Mouse (Mus musculus) megakaryocyte, embryonic 14.5 days (primary cell): ENCODE measurements around the gene Vcp. TPM values are rescaled to one million over a fixed set of nuclear protein-coding genes. Genes with fewer than 3 reads are reported as not detected.

Experiments
- H3K27me3 ChIP-seq: replicated peaks from 2 replicates; pipeline ENCODE3; 2012; ENCODE audit warnings: inconsistent platforms
- H3K36me3 ChIP-seq: replicated peaks from 2 replicates; pipeline ENCODE3; 2012; ENCODE audit warnings: low read length, inconsistent platforms, mixed read lengths
- H3K4me1 ChIP-seq: 2 replicates; pipeline ENCODE4 v1.6.1; 2012; ENCODE audit warnings: inconsistent platforms
- H3K4me3 ChIP-seq: replicated peaks from 2 replicates; pipeline ENCODE3; 2012; ENCODE audit warnings: moderate library complexity, mild to moderate bottlenecking, inconsistent platforms
- H3K9me3 ChIP-seq: 2 replicates; pipeline ENCODE4 v1.6.1; 2012; ENCODE audit warnings: inconsistent platforms
- FLI1 ChIP-seq: IDR thresholded peaks from 2 replicates; pipeline ENCODE4 v1.6.1; 2012; ENCODE audit warnings: low read length, inconsistent platforms, mixed read lengths
- GATA1 ChIP-seq: IDR thresholded peaks from 3 replicates; pipeline ENCODE4 v1.6.1; 2012; ENCODE audit warnings: mixed read lengths, low read length, inconsistent platforms, borderline replicate concordance
- polyA plus RNA-seq: library from polyadenylated mRNA; stranded (reverse); fragments of >175 nt; gene quantifications from 2 replicates; pipeline ENCODE4 v1.2.3, GENCODE M21; 2012; ENCODE audit warnings: low replicate concordance; ENCODE audit not compliant: insufficient read depth

Vcp gene
- polyA plus RNA-seq, 1 experiment = 56.2 TPM

DNA sequence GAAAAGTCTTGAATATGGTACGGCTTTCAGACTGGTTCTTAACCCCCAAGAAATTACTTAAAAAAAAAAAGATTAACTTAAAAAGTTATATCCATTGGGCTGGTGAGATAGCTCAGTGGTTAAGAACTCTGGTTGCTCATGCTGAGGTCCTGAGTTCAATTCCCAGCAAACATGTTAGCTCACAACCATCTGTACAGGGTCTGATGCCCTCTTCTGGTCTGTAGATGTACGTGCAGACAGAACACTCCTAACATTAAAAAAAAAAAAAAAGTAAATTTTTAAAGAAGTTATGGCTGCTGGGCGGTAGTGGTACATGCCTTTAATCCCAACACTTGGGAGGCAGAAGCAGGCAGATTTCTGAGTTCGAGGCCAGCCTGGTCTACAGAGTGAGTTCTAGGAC lies 22.2 kb downstream of the Vcp start:
- Histone ChIP-seq H3K4me1 (peaks cover 5% of the 10 kb centered on the region; the same call in 1 of the 2 replicates), H3K9me3 (no peaks in the 10 kb centered on the region), H3K4me3 (no peak overlapping the region), H3K36me3 (peaks cover 58% of the 10 kb centered on the region), H3K27me3 (no peaks in the 10 kb centered on the region)
- TF ChIP-seq GATA1 (no peak), FLI1 (no peak)

DNA sequence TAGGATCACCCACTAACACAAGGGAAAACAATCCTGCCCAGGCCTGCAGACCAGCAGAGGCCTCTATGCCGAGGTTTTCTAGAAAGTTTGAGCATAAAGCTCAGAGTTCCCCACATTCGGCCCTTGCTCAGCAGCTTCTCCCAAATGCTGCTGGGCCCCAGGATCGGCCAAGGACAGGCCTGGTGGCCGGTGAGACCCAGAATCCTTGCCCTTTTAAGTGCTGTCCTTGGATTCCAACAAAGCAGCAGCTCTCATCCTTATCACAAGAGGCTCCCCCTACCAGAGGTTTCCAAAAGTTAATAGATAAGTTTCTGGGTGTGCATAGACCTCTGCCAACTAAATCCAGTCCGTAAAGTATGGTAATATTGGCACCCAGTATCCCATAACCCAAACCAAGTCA lies 26.4 kb downstream of the Vcp start:
- H3K9me3 ChIP-seq = no peaks in the 10 kb centered on the region
- TF ChIP-seq FLI1 (no peak), GATA1 (no peak)
- no peak overlapping the region for H3K4me3 ChIP-seq
- H3K36me3 ChIP-seq = peaks cover 28% of the 10 kb centered on the region
- peaks cover 2% of the 10 kb centered on the region for H3K27me3 ChIP-seq
- no peaks in the 10 kb centered on the region for H3K4me1 ChIP-seq

DNA sequence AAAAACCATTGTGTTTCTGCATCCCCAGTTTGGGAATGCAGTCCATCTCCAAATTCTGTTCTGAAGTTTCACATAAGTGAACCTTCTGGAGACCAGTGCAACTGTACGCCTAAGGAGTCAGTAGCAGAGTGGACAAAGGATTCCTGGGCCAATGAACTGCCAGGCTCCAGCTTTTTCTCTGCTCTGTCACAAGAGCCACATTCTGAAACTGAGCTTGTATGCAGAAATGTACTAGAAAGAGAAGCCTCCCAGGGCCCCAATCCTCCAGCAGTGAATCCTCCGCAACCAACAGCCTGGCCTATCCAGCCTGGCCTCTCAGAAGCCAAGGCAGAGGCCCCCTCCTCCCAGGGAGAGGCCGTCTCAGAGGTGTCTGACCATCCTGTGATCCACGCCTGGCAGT lies 27.4 kb downstream of the Vcp start:
- Histone ChIP-seq H3K36me3 (peaks cover 24% of the 10 kb centered on the region), H3K4me3 (no peak overlapping the region), H3K4me1 (no peaks in the 10 kb centered on the region), H3K27me3 (peaks cover 2% of the 10 kb centered on the region), H3K9me3 (no peaks in the 10 kb centered on the region)
- TF ChIP-seq FLI1 = no peak
- TF ChIP-seq GATA1 = no peak

DNA sequence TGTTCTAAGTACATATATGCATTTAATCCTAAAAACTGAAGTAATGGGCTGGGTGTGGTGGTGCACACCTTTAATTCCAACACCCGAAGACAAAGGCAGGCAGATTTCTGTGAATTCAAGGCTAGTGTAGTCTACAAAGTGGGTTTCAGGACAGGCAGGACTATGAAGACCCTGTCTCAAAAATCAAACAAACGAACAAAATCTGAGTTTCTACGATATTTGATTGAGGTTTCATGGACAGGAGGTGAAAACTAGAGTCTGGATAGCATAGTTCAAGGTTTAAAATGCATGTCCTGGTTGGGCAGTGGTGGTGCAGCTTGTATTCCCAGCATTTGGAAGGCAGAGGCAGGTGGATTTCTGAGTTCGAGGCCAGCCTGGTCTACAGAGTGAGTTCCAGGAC lies 31.0 kb downstream of the Vcp start, which contains the start of gene 1700022I11Rik:
Gene 1700022I11Rik, plus strand, starts transcription at position 301 of the 400 bp plus-strand sequence.
- H3K36me3 ChIP-seq = peaks cover 5% of the 10 kb centered on the region
- peaks cover 20% of the 10 kb centered on the region for H3K4me1 ChIP-seq
- no peak within 1 kb of the TSS for H3K4me3 ChIP-seq
- TF ChIP-seq GATA1 = no peak
- TF ChIP-seq FLI1 = no peak
- no peaks in the 10 kb centered on the region for H3K9me3 ChIP-seq
- peaks cover 7% of the 10 kb centered on the region for H3K27me3 ChIP-seq

DNA sequence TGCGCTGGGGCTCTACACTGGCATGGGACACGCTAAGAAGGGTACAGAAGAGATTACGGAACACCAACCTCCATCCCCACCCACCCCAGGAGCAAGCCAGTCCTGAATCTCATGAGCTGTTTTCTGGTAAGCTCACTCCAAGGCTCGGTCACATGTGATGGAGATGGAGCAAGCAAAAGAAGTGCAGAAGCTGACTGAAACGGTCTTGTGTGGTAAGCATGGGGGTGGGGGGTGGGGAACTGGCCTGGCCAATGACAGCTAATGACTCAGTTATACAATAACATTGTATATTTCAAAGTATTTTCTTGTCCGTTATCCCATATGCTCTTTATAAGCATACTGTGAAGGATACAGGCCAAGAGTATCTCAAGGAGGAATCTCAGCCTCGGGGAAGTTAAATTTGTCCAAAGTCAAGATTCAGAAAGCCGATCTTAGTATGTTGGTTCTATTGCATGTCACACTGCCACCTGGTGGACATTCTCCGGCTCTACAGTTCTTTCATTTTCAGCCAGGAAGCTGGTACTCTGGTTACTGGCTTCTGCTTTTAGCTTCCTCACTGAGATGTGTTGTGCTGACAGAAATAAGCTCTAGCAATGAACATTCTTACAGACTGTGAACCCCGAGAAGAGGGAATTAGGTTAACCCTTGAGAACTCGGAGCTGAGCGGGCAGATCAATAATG lies 35.1 kb downstream of the Vcp start:
- Histone ChIP-seq H3K4me1 (peaks cover 20% of the 10 kb centered on the region), H3K36me3 (peaks cover 4% of the 10 kb centered on the region), H3K27me3 (peaks cover 8% of the 10 kb centered on the region), H3K9me3 (no peaks in the 10 kb centered on the region), H3K4me3 (peak overlapping the region; percentile 78)
- TF ChIP-seq GATA1 = no peak
- no peak for TF ChIP-seq FLI1

DNA sequence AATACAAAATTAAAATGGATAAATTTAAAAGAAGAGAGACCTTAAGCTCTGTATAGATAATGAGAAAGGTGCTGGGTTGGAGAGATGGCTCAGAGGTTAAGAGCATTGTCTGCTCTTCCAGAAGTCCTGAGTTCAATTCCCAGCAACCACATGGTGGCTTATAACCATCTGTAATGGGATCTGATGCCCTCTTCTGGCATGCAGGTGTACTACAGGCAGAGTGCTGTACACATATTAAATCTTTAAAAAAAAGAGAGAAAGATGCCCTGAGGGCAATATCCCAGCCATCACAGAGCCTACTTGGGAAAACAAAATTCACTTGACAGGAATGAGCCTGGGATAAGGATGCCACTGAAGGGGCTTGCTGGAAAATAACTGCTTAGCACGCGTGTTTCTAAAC lies 36.8 kb downstream of the Vcp start:
- Histone ChIP-seq H3K36me3 (no peaks in the 10 kb centered on the region), H3K9me3 (no peaks in the 10 kb centered on the region), H3K27me3 (peaks cover 18% of the 10 kb centered on the region), H3K4me1 (peaks cover 23% of the 10 kb centered on the region), H3K4me3 (no peak overlapping the region)
- TF ChIP-seq GATA1 (no peak), FLI1 (no peak)

DNA sequence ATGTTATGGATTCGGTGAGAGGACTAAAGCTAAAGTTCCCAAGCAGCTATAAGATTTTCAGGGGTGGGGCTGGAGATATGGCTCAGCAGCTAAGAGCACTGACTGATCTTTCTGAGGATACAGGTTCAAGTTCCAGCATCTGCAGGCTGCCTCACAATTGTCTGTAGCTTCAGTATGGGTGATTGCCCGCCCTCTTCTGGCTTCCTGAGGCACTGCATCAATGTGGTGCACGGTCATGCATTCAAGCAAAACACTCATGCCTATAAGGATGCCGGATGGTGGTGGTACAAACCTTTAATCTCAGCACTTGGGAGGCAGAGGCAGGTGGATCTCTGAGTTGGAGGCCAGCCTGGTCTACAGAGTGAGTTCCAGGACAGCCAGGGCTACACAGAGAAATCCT lies 38.7 kb downstream of the Vcp start:
- TF ChIP-seq GATA1 (no peak), FLI1 (no peak)
- Histone ChIP-seq H3K4me3 (no peak overlapping the region), H3K27me3 (peaks cover 34% of the 10 kb centered on the region), H3K36me3 (no peaks in the 10 kb centered on the region), H3K9me3 (no peaks in the 10 kb centered on the region), H3K4me1 (peaks cover 23% of the 10 kb centered on the region)

DNA sequence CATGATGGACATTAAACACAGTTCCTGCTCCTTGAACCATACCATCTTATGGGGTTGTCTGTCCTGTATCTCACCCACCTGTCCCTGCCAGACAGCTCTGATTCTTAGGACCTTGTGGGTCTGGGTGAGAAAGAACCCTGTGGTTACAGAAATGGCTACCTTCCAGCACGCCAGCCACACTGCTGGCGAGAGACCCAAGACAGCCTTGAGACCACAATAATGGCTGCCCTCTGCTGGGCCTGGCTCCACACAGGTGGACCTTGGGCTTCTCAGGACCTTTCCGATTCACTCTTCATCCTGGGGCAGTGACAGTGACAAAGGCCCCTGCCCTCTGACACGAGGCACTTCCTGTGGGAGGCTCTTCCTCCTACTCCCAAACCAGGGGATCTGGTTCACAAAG lies 40.9 kb downstream of the Vcp start:
- Histone ChIP-seq H3K27me3 (peaks cover 36% of the 10 kb centered on the region), H3K4me3 (no peak overlapping the region), H3K9me3 (no peaks in the 10 kb centered on the region), H3K4me1 (peaks cover 7% of the 10 kb centered on the region; the same call in 1 of the 2 replicates), H3K36me3 (no peaks in the 10 kb centered on the region)
- TF ChIP-seq GATA1 (no peak), FLI1 (no peak)

DNA sequence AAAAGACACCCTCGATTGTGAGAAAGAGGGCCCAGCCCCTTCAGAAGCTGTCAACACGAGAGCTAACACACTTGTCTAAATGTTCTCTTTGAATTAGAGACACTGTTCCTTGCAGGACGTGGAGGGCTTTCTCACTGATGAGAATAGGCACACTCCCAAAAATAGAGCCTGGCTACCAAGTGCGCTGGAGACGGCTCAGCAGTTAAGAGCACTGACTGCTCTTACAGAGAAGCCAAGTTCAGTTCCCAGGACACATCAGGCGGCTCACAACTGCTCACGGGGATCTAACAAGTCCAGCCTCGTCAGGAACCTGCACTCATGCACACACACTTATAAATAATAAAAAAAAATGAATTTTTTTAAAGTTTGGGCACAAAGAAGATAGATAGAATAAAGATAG lies 41.4 kb downstream of the Vcp start:
- TF ChIP-seq GATA1 = no peak
- TF ChIP-seq FLI1 = no peak
- no peak overlapping the region for H3K4me3 ChIP-seq
- no peaks in the 10 kb centered on the region for H3K36me3 ChIP-seq
- peaks cover 11% of the 10 kb centered on the region for H3K4me1 ChIP-seq
- H3K9me3 ChIP-seq = no peaks in the 10 kb centered on the region
- peaks cover 34% of the 10 kb centered on the region for H3K27me3 ChIP-seq

DNA sequence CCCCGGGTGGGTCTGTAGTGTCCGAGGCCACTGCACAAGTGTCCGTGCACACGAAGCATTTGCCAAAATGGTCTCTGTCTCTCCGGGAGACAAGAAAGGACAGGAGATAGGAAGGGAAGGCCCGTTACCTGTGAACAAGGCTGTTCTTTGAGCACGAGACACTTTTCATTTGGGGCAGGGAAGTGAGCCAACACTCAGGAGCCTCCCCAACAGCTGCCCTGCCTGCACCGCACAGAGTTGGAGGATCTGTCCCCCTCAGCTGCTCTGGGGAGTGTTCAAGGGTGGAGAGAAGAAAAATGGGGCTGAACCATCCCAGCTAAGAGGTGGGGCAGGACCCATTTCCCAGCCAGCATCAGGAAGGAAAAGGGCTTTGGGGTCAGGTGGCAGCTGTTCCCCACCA lies 42.3 kb downstream of the Vcp start:
- Histone ChIP-seq H3K4me1 (peaks cover 15% of the 10 kb centered on the region), H3K9me3 (no peaks in the 10 kb centered on the region), H3K36me3 (no peaks in the 10 kb centered on the region), H3K4me3 (no peak overlapping the region), H3K27me3 (peaks cover 40% of the 10 kb centered on the region)
- no peak for TF ChIP-seq FLI1
- TF ChIP-seq GATA1 = no peak

DNA sequence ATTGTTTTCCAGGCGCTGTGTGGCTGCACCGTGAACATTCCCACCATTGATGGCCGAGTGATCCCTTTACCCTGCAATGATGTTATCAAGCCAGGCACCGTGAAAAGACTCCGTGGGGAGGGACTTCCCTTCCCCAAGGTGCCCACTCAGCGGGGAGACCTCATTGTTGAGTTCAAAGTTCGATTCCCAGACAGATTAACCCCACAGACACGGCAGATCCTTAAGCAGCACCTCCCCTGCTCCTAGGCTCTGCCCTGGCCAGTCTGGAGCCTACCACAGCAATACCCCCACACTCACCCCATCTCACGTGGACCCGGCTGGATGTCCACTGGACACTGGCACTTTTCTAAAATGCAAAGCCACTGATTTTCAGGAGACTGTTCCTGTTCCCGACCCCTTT lies 43.0 kb downstream of the Vcp start:
- TF ChIP-seq FLI1 = no peak
- no peak for TF ChIP-seq GATA1
- peaks cover 15% of the 10 kb centered on the region for H3K4me1 ChIP-seq
- peaks cover 46% of the 10 kb centered on the region for H3K27me3 ChIP-seq
- no peaks in the 10 kb centered on the region for H3K9me3 ChIP-seq
- H3K4me3 ChIP-seq = no peak overlapping the region
- no peaks in the 10 kb centered on the region for H3K36me3 ChIP-seq
